Mouse (Mus musculus): ENCODE data around the gene Kcnj14.

The Kcnj14 gene

GRCm38 (mm10) chr7:45824598-45824997, at the start of gene Kcnj14:
Gene Kcnj14, minus strand, starts transcription at chr7:45824782.
- DNase-seq (ENCODE audit: low spot score in 2 of 2): no peak

GRCm38 (mm10) chr7:45873061-45873947, 48.7 kb upstream of the Kcnj14 start:
- peak; percentile 55 to 62 for DNase-seq (ENCODE audit: low spot score in 2 of 2)

GRCm38 (mm10) chr7:45872624-45873023, 48.0 kb upstream of the Kcnj14 start, which contains the start of gene Kdelr1:
Gene Kdelr1, plus strand, starts transcription at chr7:45872772.
- peak; percentile 79 to 89 for DNase-seq (ENCODE audit: low spot score in 2 of 2)

GRCm38 (mm10) chr7:45870282-45871058, 45.9 kb upstream of the Kcnj14 start:
- no peak for DNase-seq (ENCODE audit: low spot score in 2 of 2)

GRCm38 (mm10) chr7:45869787-45870186, 45.2 kb upstream of the Kcnj14 start:
- no peak for DNase-seq (ENCODE audit: low spot score in 2 of 2)

GRCm38 (mm10) chr7:45869107-45869670, 44.6 kb upstream of the Kcnj14 start:
- no peak for DNase-seq (ENCODE audit: low spot score in 2 of 2)

- DNase-seq (ENCODE audit: low spot score in 2 of 2): no peak
Measured at GRCm38 (mm10) chr7:45867871-45868270, 43.3 kb upstream of the Kcnj14 start.

GRCm38 (mm10) chr7:45865925-45866910, 41.6 kb upstream of the Kcnj14 start:
- DNase-seq (ENCODE audit: low spot score in 2 of 2): peak; percentile 87 to 90

- DNase-seq (ENCODE audit: low spot score in 2 of 2): no peak
Measured at GRCm38 (mm10) chr7:45864435-45864834, 39.9 kb upstream of the Kcnj14 start.

- no peak for DNase-seq (ENCODE audit: low spot score in 2 of 2)
Measured at GRCm38 (mm10) chr7:45862804-45863203, 38.2 kb upstream of the Kcnj14 start.

- no peak for DNase-seq (ENCODE audit: low spot score in 2 of 2)
Measured at GRCm38 (mm10) chr7:45859008-45859407, 34.4 kb upstream of the Kcnj14 start.

- no peak for DNase-seq (ENCODE audit: low spot score in 2 of 2)
Measured at GRCm38 (mm10) chr7:45856950-45857901, 32.6 kb upstream of the Kcnj14 start.

- no peak for DNase-seq (ENCODE audit: low spot score in 2 of 2)
Measured at GRCm38 (mm10) chr7:45853089-45853488, 28.5 kb upstream of the Kcnj14 start.

GRCm38 (mm10) chr7:45850661-45851060, 26.1 kb upstream of the Kcnj14 start:
- no peak for DNase-seq (ENCODE audit: low spot score in 2 of 2)

- DNase-seq (ENCODE audit: low spot score in 2 of 2): no peak
Measured at GRCm38 (mm10) chr7:45848447-45849027, 24.0 kb upstream of the Kcnj14 start.

- DNase-seq (ENCODE audit: low spot score in 2 of 2): no peak
Measured at GRCm38 (mm10) chr7:45842950-45843744, 18.6 kb upstream of the Kcnj14 start.

GRCm38 (mm10) chr7:45833924-45834323, 9.3 kb upstream of the Kcnj14 start:
- no peak for DNase-seq (ENCODE audit: low spot score in 2 of 2)

GRCm38 (mm10) chr7:45833148-45833790, 8.7 kb upstream of the Kcnj14 start:
- DNase-seq (ENCODE audit: low spot score in 2 of 2): no peak
